Mouse (Mus musculus) A20 (cell line): Measurements from ENCODE around the gene Emx1.
A peak's percentile ranks its signal among the peaks of the same experiment; 100 is the strongest.

Experiments used
- DNase-seq: peaks from one replicate; pipeline ENCODE4 v3.0.0-alpha.2; 2011; ENCODE audit warnings: low read depth, low spot score

Gene Emx1

DNA sequence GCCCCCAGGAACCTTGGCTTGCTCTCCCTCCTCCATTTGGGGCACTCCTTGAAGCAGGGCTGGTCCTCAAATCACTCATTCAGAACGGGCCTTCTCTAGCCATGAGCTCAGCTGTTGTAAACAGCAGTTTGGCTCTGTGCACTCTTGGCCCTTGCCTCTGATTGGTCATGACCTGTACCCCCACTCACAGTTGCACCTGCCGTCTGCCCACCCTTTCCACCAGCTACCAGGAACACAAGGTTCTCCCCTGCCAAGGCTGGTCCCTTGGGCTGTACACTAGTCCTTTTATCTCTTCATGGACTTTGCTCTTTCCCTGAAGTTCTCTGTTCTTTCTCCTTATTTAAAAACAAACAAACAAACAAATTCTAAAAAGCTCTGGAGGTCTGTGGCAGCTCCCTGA lies 40.3 kb downstream of the Emx1 start:
- no peak for DNase-seq

DNA sequence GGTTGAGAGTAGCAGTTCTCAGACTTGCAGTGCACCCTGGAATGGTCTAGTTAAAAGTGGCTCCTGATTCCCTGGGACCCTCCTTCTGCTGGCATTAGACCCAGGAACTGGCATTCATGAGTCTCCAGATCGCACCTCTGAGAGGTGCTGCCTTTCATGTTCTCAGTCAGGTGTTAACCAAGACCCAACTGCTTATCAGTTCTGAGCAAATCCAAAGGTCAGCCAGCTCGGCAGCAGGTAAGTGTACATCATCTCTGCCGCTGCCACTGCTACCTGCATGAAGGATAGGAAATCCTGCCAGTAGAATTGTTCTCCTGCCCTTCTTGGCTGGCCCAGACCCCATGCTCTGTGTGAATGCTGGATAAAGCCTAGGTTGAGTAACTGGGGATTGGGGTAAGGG lies 43.5 kb downstream of the Emx1 start:
- no peak for DNase-seq

DNA sequence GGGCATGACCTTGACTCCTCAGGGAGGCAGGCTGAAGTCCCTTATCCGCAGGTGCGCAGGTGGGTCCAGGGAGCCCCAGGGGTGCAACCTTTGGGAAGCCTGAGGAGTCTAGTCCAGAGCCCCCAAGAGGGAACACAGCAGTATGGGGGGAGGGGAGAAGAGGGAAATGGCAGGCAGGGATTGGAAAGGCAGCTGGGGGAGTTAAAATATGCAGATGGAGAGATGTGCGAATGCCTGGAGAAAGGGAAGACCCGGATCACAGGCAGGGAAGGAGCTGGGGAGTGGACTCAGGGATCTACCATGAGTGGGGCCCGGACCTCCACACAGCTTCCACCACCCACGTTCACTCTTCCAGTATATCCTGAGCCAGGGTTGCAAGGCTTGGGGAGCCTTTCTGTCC lies 44.2 kb downstream of the Emx1 start:
- DNase-seq = no peak

DNA sequence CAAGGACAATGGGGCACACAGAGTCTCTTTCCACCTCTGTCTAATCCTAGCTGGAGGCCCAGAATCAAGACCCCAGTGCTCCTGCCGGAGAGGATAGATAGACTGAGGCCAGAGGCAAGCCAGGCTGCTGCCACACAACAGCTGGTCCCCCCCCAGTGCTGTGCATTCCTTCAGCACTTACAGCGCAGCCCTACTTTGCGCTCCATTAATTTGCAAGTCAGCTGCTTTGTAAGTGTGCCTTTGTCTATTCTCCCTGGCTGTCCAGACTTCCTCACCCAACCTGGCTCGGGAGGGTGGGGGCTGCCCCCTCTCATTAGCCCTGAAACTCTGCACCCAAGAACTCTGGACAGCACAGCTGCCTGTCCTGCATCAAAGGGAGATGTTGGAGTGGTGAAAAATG lies 44.8 kb downstream of the Emx1 start:
- no peak for DNase-seq

DNA sequence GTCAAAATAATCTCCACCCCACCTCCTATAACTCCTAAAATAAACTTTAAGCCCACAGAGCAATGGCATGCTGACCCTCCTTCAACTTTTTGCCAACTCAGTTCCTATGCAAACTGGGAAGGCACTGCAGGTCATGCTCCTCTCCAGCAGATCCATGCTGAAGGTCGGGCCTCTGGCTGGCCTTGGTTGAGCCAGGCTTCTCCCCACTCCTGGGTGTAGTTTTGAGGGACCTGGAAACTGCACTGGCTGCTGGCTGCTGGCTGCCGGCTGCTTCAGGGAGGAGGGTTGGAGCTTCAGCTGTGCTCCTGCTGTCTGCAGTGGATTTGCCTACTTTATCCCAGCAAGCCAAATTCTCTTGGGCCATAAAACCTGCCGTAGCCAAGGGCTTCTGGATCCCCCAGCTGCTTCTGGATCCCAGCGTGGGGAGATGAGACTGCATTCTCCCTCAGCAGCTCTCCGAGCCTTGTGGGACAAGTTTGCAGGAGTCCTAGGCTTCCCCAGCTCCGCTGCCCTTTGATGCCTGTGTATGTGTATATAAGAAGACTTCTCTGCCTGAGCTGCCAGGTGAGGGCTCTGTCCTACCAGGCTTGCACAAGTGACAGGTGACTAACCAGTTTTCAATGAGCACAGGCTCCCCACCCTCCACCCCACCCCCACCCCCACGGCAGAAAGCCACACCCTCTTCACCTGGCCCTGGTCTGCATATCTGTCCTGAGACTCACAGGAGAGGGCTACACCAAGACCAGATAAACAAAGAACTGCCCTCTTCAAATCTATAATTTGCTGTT lies 45.8 kb downstream of the Emx1 start:
- DNase-seq = no peak

DNA sequence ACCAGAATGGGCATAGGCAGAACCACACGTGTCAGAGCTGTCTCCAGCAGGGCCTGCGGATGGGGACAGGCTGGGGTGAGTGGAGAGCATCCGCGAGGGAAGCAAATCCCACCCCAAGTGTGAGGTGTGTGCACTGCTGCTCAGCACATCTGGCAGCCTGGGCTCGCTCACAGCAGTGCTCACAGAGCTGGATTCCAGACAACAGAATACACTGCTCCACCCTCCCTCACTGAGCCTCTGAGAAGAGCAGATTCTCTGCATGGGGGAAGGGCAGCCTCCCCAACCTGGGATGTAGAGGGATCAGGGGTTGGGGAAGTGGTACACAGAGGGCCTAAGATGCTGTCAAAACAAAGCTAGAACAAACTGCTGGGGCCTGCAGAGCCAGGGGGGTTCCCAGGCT lies 47.6 kb downstream of the Emx1 start:
- no peak for DNase-seq

DNA sequence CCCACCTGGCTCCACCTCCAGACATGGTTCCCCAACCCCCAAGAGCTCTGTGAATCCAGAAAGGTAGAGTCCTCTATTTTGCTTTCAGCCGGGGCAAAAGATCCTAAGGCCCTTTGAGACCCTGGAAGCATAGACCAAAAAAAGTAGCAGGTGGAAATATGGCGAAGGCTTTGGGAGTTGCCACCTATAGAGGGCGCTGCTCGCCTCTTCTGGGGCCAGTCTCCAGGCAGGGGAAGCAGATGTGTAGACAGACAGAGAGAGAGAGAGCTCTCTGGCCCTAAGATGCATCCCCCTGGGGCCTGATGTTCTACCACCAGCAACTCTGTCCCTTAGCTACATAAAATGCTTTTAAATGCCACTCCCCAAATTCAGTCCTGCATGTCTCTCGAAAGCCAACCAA lies 49.8 kb downstream of the Emx1 start:
- DNase-seq = peak; percentile 48

DNA sequence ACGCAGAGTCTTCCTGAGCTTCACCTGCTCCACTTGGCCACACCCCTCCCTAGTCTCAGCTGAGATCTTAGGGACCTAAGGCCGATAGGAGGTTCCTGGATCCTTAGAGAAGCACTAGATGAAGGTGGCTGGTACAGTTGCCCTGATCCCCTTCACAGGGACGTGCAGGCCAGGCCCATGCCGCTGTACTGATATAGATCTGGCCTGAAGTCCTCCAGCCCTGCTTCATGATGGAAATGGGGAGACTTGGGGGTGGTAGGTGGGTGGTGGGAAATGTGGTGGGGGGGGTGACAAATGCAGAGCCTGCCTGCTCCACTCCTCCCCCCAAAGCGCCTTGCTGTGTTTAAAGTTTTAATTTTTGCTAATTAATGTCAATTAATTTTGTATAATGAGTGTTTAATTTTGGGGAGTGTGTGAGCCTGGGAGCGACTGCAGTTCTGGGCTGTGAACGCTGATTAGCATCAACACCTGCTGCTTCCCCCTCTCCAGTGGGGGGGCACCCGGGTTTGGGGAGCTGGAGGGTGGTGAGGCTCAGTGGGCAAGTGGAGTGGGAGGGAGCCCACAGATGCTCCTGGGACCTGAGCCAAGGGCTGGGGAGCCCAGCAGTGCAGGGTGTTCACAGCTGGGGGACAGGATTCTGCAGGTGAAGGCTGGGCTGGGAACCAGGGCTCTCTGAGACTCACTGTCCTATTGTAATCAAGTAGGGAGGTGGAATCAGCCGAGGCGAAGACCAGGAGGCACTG lies 50.5 kb downstream of the Emx1 start:
- no peak for DNase-seq

DNA sequence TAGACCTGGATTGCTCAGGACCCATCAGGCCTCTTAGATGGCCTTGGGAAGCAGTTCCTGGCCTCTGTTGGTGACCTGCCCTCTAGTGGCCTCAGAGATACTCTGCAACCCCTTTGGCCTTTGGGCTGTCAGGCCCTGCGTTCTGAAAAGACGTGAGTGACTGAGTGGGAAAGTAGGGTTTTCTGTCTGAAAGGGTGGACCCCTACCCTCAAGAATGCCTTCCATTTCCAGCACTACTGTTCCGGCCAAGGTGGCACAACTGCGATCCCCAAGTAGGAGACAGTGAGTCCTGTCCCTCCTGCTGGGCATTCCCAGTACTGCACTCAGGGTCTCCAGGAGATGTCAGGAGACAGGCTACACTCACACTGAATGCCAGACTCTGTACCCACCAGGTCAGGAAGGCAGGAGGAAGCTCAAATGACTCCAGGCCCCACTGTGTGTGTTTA lies 51.8 kb downstream of the Emx1 start:
- peak; percentile 64 for DNase-seq

DNA sequence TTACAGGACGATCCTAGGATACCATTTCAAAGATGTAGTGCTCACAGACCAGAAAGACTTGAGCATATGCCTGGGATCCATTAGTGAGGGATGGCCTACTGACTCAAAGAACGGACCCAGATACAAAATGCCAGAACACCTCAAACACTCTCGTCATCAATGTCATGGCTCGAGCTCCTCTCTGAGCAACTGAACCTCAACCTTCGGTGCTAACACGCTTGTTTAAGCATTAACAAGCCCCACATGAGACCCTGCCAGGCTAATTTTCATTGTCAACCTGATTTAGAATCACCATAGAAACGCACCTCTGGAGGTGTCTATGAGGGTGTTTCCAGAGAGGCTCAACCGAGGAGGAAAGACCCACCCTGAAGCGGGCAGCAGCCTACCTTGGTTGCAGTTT lies 62.6 kb downstream of the Emx1 start:
- DNase-seq = no peak

DNA sequence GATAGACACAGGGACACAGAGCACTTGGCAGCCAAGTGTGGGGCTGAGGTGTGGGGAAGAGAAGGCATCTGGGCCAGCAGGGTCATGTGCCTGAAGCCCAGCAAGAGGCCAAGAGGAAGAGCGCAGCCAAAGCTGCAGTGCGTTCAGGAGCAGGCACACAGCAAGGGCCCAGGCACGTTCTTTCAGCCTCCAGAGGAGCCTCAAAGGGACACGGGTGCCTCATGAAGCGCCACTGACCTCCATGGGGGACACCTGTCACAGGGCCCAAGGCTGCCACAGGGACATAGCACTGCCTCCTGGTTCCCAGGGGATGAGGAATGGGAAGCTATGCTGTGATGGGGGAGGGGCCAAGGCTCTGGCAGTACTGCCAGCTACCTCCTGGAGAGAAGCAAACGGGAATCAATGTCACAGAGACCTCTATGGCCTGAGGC lies 63.6 kb downstream of the Emx1 start:
- DNase-seq = no peak

DNA sequence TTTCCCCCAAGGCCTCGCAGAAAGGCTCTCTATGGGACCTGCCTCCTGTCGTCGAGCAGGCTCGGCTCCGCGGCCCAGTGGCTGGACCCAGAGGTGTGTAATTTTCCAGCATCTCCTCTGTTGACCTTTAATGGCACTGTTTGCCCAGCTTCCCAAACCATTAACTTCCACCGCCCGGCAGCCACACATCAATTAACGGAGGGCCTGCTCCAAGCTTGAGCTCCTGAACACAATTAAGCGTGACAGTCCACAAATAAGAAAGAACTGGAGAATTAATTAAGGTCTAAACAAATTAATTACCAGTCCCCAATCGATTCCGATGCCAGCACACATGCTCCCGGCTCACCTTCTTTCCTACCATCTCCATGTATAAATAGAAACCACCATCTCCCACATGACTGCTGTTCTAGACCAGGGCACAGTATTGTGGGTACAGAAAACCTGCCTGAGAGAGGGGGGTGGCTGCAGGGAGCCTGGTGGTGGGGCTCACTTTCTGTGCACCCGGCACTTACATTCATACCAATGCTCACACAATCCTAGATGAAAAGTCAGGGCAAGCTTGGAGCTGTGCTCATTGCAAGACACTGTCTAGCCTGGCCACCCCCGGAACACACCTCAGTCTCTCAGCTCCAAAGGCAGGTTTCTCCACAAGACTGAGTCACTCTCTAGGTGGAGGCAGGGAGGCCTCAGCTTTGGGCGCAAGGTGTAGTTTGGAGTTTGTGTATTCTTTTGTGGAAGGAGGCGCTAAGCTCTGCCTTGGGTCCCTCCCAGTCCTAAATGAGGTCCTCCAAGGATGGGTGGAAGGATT lies 65.2 kb downstream of the Emx1 start:
- no peak for DNase-seq

DNA sequence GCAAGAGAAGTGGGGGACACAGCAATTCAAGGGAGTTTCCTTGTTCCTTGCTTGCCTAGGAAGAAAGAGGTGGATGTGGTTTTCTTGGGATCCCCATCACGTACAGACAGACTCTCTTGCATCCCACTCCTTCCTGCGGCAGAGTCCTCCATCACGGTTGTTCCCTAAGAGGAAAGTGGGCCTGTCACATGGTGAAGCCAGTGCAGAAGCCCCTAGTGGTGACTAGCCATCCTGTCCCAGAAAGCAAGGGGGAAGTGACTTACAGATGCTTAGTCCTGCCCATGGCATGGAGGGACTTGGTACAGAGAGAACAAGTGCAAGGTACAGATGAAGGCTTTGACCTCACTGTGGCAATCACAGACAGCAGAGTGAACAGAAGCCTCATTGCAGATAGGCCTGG lies 66.0 kb downstream of the Emx1 start:
- DNase-seq = peak; percentile 13
